Mouse (Mus musculus): ENCODE results near the gene Ikzf1.

- no peak for TF ChIP-seq CTCF (IDR thresholded peaks at IDR 0.05; ENCODE audit: low read depth)
- TF ChIP-seq EP300 (IDR thresholded peaks at IDR 0.05; ENCODE audit: low read depth) = no peak
These were observed 40.5 kb upstream of the Ikzf1 start for GRCm38 (mm10) chr11:11644303-11644702.
